Mouse (Mus musculus): ENCODE results near the gene Xirp2.

Gene Xirp2

DNA sequence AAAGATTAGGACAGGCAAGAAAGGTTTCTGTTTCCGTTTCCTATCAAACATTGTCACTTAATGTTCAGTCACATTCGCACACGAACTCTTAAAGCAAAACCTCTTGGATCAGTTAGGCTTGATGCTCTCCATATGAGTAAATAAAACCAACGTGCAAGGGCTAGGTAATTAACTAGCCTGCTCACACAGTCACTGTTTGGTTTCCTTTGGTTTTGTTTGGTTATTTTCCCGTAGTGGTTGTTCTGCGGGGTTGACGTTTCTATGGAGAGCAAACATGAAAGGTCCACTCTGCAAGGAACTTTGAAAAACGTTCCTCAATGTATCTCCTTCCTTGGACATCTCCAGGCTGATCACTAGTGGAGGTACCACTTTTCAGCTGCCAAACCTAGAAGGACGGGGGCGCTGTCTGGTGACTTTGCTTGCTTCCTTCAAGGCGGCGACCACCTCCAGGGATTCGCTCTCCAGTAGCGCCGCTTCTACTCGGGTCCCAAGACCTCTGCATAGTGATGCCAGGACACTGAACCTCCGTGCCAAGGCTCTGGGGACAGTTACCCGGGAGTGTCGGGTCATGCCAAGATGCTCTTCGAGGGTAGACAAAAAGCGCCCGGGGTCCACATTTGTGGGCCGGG, 119.2 kb downstream of the Xirp2 start:
- no peak for DNase-seq (ENCODE audit: low read depth, low spot score)

- peak; percentile 57 for DNase-seq (ENCODE audit: low read depth, low spot score)
Measured at GRCm38 (mm10) chr2:67565480-67566331, 119.9 kb downstream of the Xirp2 start, which contains the start of gene B3galt1. TSS of gene B3galt1 (plus strand) at chr2:67565871.

DNA sequence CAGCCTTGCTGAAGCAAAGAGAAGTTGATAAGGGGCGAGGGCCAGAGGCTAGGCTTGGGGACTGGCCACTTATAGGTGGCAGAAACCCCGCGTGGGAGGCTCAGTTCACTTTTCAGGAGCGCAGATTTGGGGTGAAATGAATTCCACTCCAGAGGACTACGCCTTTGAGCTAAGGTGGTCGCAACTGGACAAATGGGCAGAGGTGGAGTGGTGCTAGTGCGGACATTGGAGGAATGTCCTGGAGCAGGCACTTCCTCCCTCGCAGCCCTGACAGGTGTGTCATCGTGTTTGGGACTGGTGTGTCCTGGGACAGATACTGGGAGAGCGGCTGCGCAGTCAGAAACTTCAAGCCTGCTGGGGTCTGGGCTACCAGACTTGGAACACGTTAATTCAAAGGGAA, 120.8 kb downstream of the Xirp2 start:
- no peak for DNase-seq (ENCODE audit: low read depth, low spot score)

GRCm38 (mm10) chr2:67567141-67567680, 121.4 kb downstream of the Xirp2 start:
- DNase-seq (ENCODE audit: low read depth, low spot score): no peak
